Mouse (Mus musculus) naive thymus-derived CD4-positive, alpha-beta T cell, adult 2 months (primary cell): Measurements from ENCODE around the gene Cacna1e.

Experiments used
- DNase-seq: peaks from one replicate; pipeline ENCODE4 v3.0.0-alpha.2; 2011; ENCODE audit warnings: low read depth

Gene Cacna1e

DNA sequence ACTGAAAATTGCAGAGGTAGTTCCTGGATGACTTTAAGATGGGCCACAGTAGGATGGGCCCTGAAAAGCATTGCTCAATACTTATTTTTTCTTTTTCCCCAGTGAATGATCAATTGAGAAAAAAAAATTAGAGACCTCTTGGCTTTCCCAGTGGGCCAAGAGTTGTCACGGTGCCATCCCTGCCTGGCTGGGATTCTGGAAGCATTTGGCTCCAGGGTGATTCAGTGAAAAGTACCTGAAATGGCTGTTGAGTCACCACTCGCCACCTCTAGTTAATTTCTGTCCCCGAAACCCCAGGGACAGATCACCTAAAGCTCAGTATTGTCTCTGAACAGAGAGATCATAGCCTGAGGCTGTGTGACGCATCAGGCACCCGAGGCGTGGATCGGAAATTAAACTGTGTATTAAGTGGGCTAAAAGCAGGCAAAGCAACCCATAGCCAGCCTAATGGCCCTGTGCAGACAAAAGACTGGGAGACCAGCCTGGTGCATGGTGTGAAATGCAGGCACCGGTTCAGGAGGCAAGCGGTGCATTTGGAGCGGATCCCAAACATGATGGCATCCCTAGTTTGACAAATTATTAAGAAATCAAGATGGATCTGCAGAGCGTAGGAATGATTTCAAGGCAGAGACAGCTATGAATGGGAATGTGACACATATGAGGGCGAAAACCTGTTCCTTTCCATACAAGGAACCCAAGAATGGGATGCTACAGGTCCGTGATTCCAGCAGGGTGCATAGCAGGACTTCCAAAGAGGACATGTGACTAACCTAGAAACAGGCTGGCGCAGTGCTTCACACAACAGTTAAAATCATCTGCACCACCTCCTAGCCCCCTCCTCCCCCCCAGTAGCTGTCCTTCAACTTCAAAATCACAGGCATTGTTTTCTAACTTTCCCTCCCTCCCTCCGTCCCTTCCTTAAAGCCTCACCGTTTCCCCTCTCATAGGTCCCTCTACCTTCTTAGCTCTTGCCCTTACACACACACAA lies 261.3 kb downstream of the Cacna1e start:
- DNase-seq: no peak

DNA sequence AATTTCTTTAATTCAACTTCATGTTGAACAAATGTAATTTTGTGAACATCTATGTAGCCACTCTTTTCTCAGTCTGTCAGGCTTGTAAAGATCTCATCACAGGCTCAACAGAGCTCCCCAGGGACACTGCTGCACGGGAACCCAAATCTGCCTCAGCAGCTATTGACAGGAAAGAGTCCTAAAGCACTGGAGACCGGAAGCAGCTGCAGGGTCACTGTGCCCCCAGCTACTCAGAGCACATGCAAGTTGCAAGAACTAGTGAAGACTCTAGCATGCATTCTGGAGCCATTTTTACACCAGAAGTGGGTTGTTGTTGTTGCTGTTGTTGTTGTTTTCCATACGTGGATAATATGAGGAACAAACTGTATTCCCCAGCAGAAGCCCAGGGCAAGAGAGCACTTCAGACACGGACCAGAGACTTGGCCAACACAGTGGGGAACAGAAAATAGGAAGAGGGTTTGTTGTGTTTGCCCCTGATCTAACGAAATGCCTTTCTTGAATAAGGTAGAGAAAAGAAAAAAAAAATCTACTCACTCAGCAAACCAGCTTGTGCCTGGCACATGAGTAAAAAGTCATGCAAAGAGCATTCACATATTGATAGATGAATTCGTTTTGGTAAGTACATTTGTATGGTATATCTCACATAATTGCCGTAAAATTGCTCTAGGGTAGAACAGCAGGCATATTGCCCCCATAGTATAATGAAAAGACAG lies 266.4 kb downstream of the Cacna1e start:
- no peak for DNase-seq

DNA sequence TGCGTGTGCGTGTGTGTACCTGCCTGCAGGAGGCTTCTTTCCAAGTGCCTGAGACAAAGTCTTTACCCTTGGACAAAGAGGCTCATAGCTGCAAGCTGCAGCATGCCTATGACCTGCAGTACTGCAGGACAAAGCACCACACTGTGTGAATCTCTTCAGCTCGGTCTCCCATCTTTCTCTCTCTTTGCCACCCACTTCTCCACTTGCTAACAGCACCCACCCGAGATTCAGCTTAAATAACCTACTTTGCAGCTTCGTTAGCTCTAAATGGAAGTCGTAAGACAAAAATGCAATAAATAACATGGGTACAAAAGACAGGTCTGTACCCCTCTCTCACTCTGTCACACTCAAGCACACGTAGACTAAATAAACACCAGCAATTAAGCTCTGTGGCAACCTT lies 268.5 kb downstream of the Cacna1e start:
- DNase-seq: no peak

DNA sequence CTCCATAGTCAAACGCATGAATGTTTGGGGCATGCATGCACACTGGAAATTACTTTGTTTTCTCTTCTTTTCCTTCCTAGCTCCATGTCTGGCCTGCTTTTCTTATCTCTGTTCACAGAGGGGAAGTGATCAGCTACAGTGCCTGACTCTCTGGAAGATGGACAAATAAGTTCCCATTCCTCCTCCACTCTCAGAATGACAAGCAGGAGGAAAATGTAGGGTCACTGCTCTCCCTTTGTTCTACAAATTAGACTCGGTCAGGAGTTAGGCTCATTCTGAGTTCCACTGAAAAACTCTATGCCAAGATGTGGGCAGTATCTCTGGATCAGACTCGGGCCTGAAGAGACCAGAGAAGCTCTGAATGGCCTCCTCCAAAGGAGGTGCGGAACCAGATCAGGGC lies 275.8 kb downstream of the Cacna1e start:
- DNase-seq: no peak

DNA sequence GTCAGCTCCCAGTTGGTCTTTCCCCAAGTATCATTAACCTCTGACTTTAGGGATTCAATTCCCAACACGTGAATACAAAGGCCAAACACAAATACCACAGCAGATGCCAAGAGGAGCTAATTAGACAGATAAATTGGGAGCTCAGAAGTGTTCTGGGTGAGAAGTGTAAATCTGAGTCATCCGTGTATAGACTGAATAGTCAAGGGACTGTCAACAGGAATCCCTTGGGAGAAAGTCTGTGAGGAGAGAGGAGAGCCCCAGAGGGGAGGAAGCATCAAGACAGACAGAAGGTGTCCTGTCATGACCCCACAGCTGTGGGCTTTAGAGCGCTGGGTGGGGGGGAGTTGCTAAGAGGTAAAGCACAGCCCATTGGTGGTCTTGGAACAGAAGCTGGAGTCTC lies 276.9 kb downstream of the Cacna1e start:
- DNase-seq: no peak

DNA sequence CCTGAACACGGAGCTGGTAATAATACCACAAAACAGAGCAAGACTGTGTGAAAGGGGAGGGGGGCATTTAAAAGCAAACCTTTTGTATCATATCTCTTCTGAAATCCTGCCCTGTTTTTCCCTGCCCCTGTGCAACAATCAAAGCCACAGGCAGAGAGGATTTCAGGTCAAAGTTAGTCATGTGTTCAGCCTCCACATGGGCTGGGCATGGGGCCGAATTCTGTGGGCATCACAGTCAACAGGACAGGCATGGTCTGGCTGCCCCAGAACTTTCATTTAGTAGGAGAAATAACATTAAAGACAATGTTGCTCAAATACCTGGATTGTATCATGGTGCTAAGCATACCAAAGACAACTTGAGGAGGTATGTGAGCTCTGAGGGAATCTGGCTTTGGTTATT lies 278.7 kb downstream of the Cacna1e start:
- DNase-seq: no peak

DNA sequence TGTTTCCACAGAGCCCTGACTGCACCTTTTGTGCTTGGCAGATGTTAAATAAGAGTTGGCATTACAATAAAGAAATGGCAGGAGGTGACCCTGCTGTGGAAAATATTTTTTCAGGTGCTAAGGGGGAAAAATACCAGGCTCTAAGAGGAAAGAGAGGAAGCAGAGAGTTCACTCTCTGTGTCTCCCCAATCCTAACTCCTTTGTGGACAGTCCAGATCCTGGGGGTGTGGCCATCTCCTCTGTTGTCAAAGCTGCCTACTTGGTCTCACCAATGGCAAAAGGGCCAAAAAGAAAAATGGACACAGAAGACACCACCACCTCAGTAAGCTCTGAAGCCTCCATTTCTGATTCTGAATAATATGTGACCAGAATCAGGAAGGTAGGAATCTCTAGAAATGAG lies 280.5 kb downstream of the Cacna1e start:
- no peak for DNase-seq

DNA sequence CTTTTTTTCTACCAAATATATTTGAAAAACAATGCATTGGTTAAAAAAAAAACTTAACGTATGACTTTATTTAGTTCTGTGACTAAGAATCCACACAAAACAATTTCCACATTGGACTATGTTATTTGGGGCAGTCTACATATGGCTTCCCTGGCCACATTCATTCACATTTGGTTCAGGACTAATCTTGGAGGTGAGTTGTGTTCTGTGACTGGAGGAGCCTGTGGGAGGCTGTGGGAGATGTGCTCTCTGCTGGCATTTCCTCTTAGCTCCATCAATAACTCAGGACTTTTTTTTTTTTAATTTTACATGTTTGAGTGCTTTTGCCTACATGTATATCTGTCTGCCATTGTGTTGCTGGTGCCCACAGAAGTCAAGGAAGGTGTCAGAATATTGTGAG lies 281.8 kb downstream of the Cacna1e start:
- DNase-seq: no peak

DNA sequence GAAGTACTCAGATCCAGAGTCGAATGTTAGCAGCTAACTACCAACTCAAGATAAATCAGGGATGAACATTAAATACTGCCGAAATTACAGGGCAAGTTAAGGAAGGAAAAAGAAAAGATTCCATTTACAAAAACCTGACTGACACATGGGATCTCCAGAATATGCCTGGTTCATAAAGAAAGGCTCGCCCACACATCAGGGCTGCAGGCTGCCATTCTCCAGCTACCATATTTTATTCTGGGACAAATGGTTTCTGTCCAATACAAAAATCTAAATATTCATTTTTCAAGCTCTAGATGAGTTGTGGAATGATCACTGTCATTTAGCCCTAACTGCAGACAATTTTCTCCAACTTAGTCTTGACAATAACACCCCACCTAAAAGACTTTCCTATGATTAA lies 301.8 kb downstream of the Cacna1e start:
- no peak for DNase-seq

DNA sequence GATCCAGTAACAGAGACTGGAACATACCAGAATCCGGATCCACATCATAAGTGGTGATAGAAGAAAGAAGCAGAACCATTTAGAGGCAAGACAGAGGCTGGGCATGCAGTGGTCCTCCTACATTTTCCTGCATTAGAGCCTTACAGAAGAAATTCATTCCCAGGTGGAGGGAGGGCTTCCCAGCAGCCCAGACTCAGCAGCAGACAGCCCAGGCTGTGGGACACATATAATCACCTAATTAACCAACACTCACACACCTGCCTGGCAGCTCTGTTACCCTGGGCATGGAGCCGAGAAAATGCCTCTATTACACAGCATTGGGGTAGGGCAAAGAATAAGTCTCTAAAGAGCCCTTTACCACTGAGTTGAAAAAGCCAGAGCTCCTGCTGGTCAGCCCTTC lies 304.4 kb downstream of the Cacna1e start:
- DNase-seq: no peak

DNA sequence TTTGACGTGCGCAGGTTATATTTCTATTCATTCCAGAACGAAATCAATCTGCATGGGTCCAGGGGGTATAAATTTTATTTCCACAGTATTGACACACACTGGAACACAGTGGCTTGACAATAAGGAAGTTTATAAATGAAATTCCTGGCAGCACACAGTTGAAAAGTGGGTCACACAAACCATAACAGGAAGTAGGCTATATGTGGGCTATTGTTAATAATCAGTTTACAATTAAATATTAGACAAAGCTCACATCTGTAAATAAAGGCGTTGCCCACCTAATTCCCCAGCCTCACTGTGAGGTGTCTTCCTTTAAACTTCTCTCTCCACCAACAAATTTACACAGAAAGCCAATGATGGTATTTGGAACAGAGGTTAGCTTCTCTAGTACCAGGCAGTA lies 305.6 kb downstream of the Cacna1e start:
- DNase-seq: no peak

DNA sequence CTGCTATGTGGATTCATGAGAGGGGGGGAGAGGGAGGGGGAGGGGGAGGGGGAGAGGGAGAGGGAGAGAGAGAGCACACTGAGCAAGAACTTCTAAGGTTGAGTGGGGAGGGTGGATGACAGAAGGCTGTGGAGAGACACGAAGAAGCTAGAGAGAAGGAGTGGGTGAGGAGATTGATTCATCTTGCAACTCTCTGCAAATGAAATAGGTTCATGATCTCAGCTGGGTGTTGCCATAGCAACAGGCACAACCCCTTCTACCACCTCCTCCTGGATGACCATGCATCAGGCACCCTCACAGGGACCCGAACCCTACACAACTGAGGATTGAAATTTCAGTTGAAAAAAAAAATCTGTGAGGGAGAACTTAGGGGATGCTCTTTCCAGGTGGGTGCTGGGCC lies 307.9 kb downstream of the Cacna1e start:
- DNase-seq: no peak

DNA sequence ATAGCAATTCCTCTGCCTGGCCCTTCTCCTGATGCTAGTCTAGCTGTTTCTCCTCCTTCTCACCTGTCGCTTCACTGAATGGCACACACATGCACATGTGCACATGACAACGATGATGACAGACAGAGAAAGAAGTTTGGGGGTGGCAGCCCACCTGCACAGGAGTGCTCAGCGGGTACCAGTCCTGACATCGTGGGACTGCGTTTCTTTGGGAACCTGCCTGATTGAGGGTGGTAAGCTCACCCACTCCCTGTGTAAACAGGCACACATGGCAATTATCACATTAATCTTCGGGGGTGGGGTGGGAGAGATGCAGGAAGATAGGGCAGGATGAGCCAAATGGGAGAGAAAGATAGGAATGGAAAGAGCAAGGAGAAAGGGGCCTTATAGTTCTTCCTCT lies 318.3 kb downstream of the Cacna1e start:
- no peak for DNase-seq

DNA sequence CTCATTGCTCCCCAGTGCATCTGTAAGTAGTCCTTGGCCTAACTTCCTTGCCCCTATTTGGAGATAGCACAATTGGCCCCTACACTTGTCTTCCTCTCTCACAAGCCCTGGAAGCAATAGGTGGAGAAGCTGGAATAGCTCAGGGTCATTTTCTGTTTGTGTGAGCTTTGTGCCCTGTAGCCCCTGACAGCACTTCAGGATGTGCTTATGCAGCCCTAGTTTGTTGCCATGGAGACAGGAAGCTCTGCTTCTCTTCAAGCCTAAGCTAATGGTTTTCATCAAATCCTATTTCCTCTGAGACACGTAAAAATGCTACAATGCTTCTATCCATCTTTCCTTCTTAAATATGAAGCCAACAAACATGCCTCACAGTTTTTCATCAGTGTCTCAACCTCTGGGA lies 328.5 kb downstream of the Cacna1e start:
- no peak for DNase-seq

DNA sequence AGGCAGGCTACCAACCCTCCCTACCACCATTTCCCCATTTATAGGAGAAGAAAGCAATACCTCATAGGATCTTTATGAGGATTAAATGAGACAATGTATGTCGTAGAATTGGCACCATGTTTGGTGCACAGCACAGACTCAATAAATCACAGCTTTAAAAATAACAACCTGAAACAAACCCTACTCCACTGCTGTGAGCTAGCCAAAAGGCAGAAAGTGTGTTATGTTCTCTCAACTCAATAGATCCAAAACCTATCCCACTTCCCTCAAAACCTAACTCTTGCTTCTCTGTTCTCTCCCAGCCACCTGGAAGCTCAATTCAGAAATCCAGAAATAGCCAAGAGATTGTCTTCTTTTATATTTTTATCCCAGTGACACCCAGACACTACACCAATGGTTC lies 331.2 kb downstream of the Cacna1e start:
- DNase-seq: no peak

DNA sequence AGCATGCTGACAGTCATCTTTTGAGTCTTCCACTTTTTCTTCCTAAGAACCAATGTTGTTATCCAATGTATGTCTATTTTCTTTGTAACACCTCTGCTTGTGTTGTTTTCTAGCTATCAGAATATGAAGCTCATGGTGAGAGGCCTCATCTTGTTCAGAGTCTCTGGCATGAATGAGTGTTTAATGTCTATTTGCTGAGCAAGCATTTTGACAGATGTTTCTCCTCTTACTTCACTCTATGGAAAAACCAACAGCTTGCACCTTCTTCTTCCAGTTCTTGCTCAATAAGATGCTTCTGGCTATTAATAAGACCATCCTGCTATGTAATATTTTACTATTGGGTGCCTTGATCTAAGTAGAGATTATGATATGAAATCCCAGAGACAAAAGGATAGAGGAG lies 346.9 kb downstream of the Cacna1e start:
- DNase-seq: no peak

DNA sequence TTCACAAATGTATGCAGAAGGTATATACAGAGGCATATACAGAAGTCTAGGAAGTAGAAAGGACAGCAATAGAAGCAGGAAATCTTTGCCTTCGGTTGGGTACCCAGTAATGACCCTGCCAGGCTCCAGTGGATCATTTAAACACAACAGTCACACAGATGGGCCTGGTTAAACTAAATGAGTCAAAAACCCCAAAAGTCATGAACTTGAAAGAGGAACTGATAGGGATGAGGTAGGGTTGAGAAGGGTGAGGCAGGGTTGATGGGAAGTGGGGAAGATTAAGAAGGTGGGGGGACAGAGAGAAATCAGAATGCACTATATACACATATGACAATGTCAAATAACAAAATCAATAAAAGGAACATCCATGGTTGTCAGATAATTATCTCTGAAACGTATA lies 347.5 kb downstream of the Cacna1e start:
- DNase-seq: no peak

DNA sequence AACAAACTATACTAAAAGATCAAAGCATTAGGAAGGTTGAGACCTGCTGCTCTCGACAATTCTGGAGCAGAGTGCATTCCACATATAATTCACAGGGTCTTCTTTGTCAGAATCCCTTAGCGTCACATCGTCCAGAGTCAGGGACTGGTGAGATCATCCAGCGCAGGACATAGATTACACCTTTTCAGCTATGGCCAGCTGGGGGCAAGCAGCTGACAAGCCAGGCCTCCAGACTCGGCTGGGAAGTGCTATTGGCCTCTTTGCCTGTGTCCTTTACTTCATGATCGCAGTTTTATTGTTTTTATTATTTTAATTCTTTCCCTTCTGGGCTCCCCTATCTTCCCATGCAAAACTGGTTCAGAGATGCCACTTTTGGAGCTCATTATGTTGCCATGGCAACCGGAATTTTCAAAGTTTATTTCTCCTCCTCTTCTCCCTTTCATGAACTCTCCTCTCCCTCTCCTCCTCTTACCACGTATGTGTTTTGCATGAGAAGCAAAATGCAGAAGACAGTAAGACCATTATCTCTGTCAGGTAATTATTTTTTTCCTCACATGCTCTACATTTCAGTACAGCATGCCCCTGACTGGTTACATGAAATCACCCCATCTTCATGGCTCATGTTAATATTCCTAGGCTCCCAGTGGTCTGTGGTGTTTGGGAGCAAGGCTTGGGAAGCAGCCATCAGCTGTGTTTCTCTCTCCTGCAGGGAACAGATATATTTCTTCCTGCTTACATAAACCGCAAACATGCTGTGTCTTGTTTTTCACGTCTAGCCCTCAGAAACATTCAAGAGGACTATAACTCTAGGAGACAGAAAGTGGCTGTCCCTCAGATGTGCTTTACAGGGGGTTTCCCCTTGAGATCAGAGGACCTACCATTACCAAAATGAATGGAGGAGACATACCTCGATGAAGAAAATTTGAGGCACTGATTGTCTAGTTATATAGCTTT lies 351.0 kb downstream of the Cacna1e start:
- no peak for DNase-seq

DNA sequence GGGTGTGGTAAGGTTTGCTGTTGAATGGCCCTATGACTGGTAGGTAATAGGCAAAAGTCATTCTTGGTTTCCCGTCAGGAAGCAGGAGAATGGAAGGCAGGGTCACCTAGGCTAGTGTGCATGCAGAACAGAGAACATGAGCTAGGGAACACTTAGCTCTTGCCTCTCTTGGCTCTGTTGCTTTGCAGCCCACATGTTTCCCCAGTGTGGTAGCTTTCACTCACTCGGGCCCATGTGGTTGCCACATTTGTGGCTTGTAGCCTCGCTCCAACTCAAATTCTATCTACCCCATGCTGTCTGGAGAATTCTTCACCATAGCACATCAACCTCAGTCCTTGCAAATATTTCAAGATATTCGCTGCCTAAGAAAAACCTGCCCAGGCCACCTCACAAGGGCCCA lies 354.6 kb downstream of the Cacna1e start:
- DNase-seq: no peak

DNA sequence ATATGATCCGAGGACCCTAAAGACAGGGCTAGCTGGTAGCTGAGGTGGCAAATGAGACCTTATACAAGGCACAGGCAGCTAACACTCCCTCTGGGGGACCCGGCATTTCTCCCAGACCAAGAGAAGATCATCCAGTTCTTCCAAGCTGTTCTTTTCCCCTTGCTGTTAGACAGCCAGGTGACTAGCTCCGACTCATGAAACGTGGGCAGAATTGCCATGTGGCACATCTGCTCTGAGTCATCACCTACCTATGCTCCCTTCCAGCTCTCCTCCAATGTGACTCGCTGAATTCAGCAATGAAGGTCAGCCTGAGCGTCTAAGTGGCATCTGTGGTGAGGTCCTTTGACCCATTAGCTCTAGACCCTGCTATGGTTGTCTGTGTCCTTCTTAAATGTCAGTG lies 355.5 kb downstream of the Cacna1e start:
- no peak for DNase-seq

DNA sequence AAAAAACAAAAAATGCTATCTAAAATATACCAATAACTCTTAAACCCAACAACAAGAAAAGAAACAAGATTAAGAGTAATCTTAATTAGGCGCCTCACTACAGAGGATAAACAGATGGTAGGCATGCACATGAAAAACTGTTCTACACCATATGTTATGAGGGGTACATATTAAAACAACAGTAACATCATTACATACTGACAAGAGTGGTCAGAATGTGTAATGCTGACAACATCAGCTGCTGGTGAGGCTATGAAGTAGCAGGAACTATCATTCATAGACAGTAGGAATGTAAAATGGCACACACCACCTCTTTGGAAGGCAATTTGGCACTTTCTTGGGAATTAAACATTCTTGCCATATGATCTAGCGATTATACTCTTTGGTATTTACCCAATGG lies 363.6 kb downstream of the Cacna1e start:
- DNase-seq: no peak

DNA sequence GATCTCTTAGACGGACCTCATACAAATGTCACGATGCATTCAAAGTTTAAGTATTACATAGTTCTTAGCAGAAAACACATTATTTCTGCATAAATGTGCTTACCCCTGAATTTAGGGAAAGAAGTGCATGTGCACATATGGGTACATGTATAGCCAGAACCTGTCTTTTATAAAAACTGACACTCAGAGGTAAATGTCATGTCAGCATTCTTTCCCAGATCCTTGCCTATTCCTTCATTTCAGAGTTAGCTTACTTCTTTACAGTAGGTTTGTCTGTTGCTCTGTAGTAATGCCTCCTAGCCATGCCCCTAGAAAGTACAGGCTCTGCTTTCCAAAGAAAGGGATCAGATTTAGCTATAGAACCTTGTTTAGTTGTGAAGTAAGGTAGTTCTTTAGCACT lies 369.0 kb downstream of the Cacna1e start:
- DNase-seq: no peak
